Mouse (Mus musculus): ENCODE data around the gene Arxes1. TPM values are rescaled to one million over a fixed set of nuclear protein-coding genes. Genes with fewer than 3 reads are reported as not detected.

Arxes1 gene
- polyA plus RNA-seq, 1 experiment from 2014 or later = 33.5 TPM

Other genes with a start within 250 kb of the Arxes1 start
- gene Bhlhb9, start 235.8 kb upstream of the Arxes1 start, polyA plus RNA-seq (2014; fragmentation: Nextera tagmentation; extraction: Ambion mirVana) = 46.6 and 51.1 TPM in 2 replicates
- gene Gprasp2, start 194.3 kb upstream of the Arxes1 start, polyA plus RNA-seq (2014; fragmentation: Nextera tagmentation; extraction: Ambion mirVana) = 26.6 and 29.1 TPM in 2 replicates
- gene Arxes2, start 39.5 kb upstream of the Arxes1 start, polyA plus RNA-seq (2014; fragmentation: Nextera tagmentation; extraction: Ambion mirVana) = 75.7 and 77.4 TPM in 2 replicates
- gene Bex2, start 34.9 kb downstream of the Arxes1 start, polyA plus RNA-seq (2014; fragmentation: Nextera tagmentation; extraction: Ambion mirVana) = 104 and 108 TPM in 2 replicates
- gene Nxf3, start 51.9 kb downstream of the Arxes1 start, polyA plus RNA-seq (2014; fragmentation: Nextera tagmentation; extraction: Ambion mirVana) = 0.34 TPM in 1 of 2 replicates, not detected in the other
- gene Bex4, start 105.6 kb downstream of the Arxes1 start, polyA plus RNA-seq (2014; fragmentation: Nextera tagmentation; extraction: Ambion mirVana) = 108 and 121 TPM in 2 replicates
- 201 and 204 TPM in 2 replicates for gene Tceal8, start 139.0 kb downstream of the Arxes1 start, polyA plus RNA-seq (2014; fragmentation: Nextera tagmentation; extraction: Ambion mirVana)
- 1.6 and 2.0 TPM in 2 replicates for gene Tceal5, start 170.5 kb downstream of the Arxes1 start, polyA plus RNA-seq (2014; fragmentation: Nextera tagmentation; extraction: Ambion mirVana)
- 0.61 and 1.1 TPM in 2 replicates for gene Tceal7, start 181.4 kb downstream of the Arxes1 start, polyA plus RNA-seq (2014; fragmentation: Nextera tagmentation; extraction: Ambion mirVana)
- gene Bex1, start 182.1 kb downstream of the Arxes1 start, polyA plus RNA-seq (2014; fragmentation: Nextera tagmentation; extraction: Ambion mirVana) = 75.8 and 80.1 TPM in 2 replicates
- gene Tceal9, start 211.7 kb downstream of the Arxes1 start, polyA plus RNA-seq (2014; fragmentation: Nextera tagmentation; extraction: Ambion mirVana) = 663 and 676 TPM in 2 replicates
- gene Bex3, start 236.9 kb downstream of the Arxes1 start, polyA plus RNA-seq (2014; fragmentation: Nextera tagmentation; extraction: Ambion mirVana) = 466 and 489 TPM in 2 replicates

Data from stomach, embryonic 14.5 days (tissue).